Mouse (Mus musculus): Measurements from ENCODE around the gene D130043K22Rik.

- no peak for TF ChIP-seq POLR2A (IDR thresholded peaks at IDR 0.05; ENCODE audit: low read depth, low read length)
- TF ChIP-seq CTCF (IDR thresholded peaks at IDR 0.05; ENCODE audit: extremely low read depth, insufficient read depth, insufficient read length, insufficient replicate concordance), result no peak
Measured at GRCm38 (mm10) chr13:24802131-24802691, 42.7 kb upstream of the D130043K22Rik start.

All from spleen, adult 2 months (tissue).